In the genomic region with DNA sequence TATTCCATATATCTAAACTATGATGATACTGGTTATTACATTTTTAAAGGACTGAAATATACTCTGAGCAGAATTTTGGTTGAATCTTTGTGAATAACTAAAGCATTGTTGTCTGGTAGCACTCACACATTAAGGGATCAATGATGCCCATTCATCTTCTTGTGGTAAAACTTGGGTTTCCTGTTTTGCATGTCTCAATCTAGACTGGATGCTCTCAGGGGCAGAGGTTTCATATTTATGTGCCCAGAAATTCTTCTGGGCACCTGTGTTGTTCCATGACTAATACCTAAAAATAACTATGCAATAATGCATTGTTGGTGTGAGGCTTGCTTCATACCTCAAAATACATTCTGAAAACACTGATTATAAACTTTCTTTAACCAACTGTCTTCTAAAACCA, we compare ENCODE assay signal across 24 mouse cellular contexts.
DNase-seq lines count a peak whose midpoint lies in the region; ATAC-seq and TF ChIP-seq lines count a peak whose summit lies in the region.
"Had no signal": no experiment of that assay in that cellular context is flagged by ENCODE, and none has a peak within 500 bp of the region (broad histone marks: within the 10 kb centered on the region; RNA-seq: fewer than 3 reads in every experiment).

No protein-coding gene starts in this region.

- no peaks in the 10 kb centered on the region for H3K9me3 ChIP-seq in CH12.LX (replicated peaks; ENCODE audit: low read length)
- no peaks in the 10 kb centered on the region for H3K9me3 ChIP-seq in neural tube, embryonic 15.5 days (replicated peaks)
- H3K9me3 ChIP-seq: embryonic facial prominence, embryonic 10.5 days; embryonic facial prominence, embryonic 12.5 days; forebrain, embryonic 10.5 days; forebrain, embryonic 12.5 days had no signal

- DNase-seq in 3T3-L1 (ENCODE audit: low read depth, low spot score), result peak; percentile 48
- peak; percentile 6 for DNase-seq in CH12.LX (ENCODE audit: extremely low read depth)
- peak; percentile 48 for DNase-seq in NIH3T3 (ENCODE audit: low read depth)
- peak; percentile 53 for DNase-seq in fibroblast of lung, adult 2 months (ENCODE audit: low read depth)
- no peak for DNase-seq in embryo, embryonic 10 days (ENCODE audit: low spot score)
- DNase-seq in right cerebral cortex, postnatal 10 days (ENCODE audit: low spot score in 2 of 2), result no peak
- DNase-seq in right cerebral cortex, postnatal 4 days, result no peak
- DNase-seq: adrenal gland, adult 2 months; adrenal gland, postnatal 10 days; adrenal gland, postnatal 25 days; cerebellum, adult 11 months; cerebellum, adult 18-20 months; cerebellum, adult 8-10 months; cerebellum, adult 9-11 months; cerebellum, postnatal 14 days; cerebellum, postnatal 36 days; forebrain, postnatal 0 days had no signal

- no peak for TF ChIP-seq CTCF in CH12.LX (conservative IDR thresholded peaks at IDR 0.05 in 1 of 2, IDR thresholded peaks at IDR 0.05 in 1 of 2; ENCODE audit: low read depth in 2 of 2, low read length in 2 of 2)

- no peaks in the 10 kb centered on the region for H3K79me2 ChIP-seq in CH12.LX (replicated peaks; ENCODE audit: control insufficient read depth, extremely low read depth, insufficient read depth, poor library complexity, severe bottlenecking)

- no peaks in the 10 kb centered on the region for H3K36me3 ChIP-seq in CH12.LX (replicated peaks in 1 of 2; ENCODE audit: control insufficient read depth in 1 of 2, insufficient read depth in 1 of 2, low read length in 1 of 2)
- H3K36me3 ChIP-seq in neural tube, embryonic 15.5 days, result no peaks in the 10 kb centered on the region
- H3K36me3 ChIP-seq: embryonic facial prominence, embryonic 10.5 days; embryonic facial prominence, embryonic 12.5 days; forebrain, embryonic 10.5 days; forebrain, embryonic 12.5 days had no signal

- no peak for TF ChIP-seq EP300 in CH12.LX (IDR thresholded peaks at IDR 0.05; ENCODE audit: low read length)

- no peak overlapping the region for H3K4me2 ChIP-seq in CH12.LX (ENCODE audit: insufficient read depth, low read depth, poor library complexity, severe bottlenecking)
- no peak overlapping the region for H3K4me2 ChIP-seq in neural tube, embryonic 15.5 days
- H3K4me2 ChIP-seq: embryonic facial prominence, embryonic 12.5 days; forebrain, embryonic 12.5 days had no signal

- dilution Hi-C loops in CH12.LX (cut with MboI; ENCODE audit: extremely low pct_ligation_motif_present, extremely low pct_unique_long_range_greater_than_20kb, low sequenced_read_pairs), result no loop called here

- H3K4me3 ChIP-seq in CH12.LX (replicated peaks in 1 of 3; ENCODE audit: low read depth in 2 of 3, low read length in 2 of 3, poor library complexity in 1 of 3), result no peak overlapping the region
- H3K4me3 ChIP-seq in neural tube, embryonic 15.5 days (replicated peaks), result no peak overlapping the region
- H3K4me3 ChIP-seq: embryonic facial prominence, embryonic 10.5 days; embryonic facial prominence, embryonic 12.5 days; forebrain, embryonic 10.5 days; forebrain, embryonic 12.5 days had no signal

- TF ChIP-seq RAD21 in CH12.LX (IDR thresholded peaks at IDR 0.05; ENCODE audit: low read depth, low read length), result no peak

- no peak overlapping the region for H3K27ac ChIP-seq in CH12.LX (ENCODE audit: insufficient read depth, low read depth)
- H3K27ac ChIP-seq in neural tube, embryonic 15.5 days (replicated peaks), result no peak overlapping the region
- H3K27ac ChIP-seq: embryonic facial prominence, embryonic 10.5 days; embryonic facial prominence, embryonic 12.5 days; forebrain, embryonic 10.5 days; forebrain, embryonic 12.5 days had no signal

- H3K27me3 ChIP-seq in CH12.LX (replicated peaks), result no peaks in the 10 kb centered on the region
- H3K27me3 ChIP-seq in neural tube, embryonic 15.5 days (replicated peaks), result no peaks in the 10 kb centered on the region
- H3K27me3 ChIP-seq: embryonic facial prominence, embryonic 12.5 days; forebrain, embryonic 12.5 days had no signal

- peaks cover 0 to 3% of the 10 kb centered on the region in 2 experiments; a peak in 1 of 4 replicates for H3K4me1 ChIP-seq in CH12.LX (ENCODE audit: control insufficient read depth in 1 of 2, insufficient read depth in 2 of 2)
- H3K4me1 ChIP-seq in neural tube, embryonic 15.5 days, result no peaks in the 10 kb centered on the region
- H3K4me1 ChIP-seq: embryonic facial prominence, embryonic 10.5 days; embryonic facial prominence, embryonic 12.5 days; forebrain, embryonic 10.5 days; forebrain, embryonic 12.5 days had no signal

- TF ChIP-seq POLR2A in CH12.LX (IDR thresholded peaks at IDR 0.05; ENCODE audit: low read depth, low read length), result no peak

- no peak overlapping the region for H3K9ac ChIP-seq in CH12.LX (ENCODE audit: insufficient read depth, low read depth)
- H3K9ac ChIP-seq in neural tube, embryonic 15.5 days (replicated peaks), result no peak overlapping the region
- H3K9ac ChIP-seq: embryonic facial prominence, embryonic 12.5 days; forebrain, embryonic 12.5 days; forebrain, postnatal 0 days had no signal

- in situ Hi-C loops in CH12.LX (cut with MboI; ENCODE audit: low pct_ligation_motif_present, low pct_unique_long_range_greater_than_20kb, low sequenced_read_pairs), result no loop called here

- ATAC-seq in neural tube, embryonic 15.5 days (ENCODE audit: low FRiP score), result no peak
- ATAC-seq: CD4-positive, CD25-positive, alpha-beta regulatory T cell, adult 4 months; forebrain, embryonic 14.5 days; forebrain, postnatal 0 days had no signal

TF ChIP-seq in CH12.LX, 34 proteins besides CTCF, POLR2A, EP300 and RAD21:
- TF ChIP-seq ZKSCAN1 (IDR thresholded peaks at IDR 0.05; ENCODE audit: borderline replicate concordance, low read depth, low read length) (no peak), E2F4 (IDR thresholded peaks at IDR 0.05; ENCODE audit: insufficient replicate concordance, low read depth, low read length) (no peak), MXI1 (IDR thresholded peaks at IDR 0.05; ENCODE audit: low read depth, low read length) (no peak), ELF1 (IDR thresholded peaks at IDR 0.05; ENCODE audit: low read depth, low read length) (no peak), JUN (IDR thresholded peaks at IDR 0.05; ENCODE audit: insufficient read depth, low read depth, low read length) (no peak), PAX5 (IDR thresholded peaks at IDR 0.05; ENCODE audit: low read length) (no peak), KAT2A (IDR thresholded peaks at IDR 0.05; ENCODE audit: insufficient replicate concordance, low read length) (no peak), POLR2AphosphoS2 (IDR thresholded peaks at IDR 0.05; ENCODE audit: low read depth, low read length) (no peak), ZNF384 (IDR thresholded peaks at IDR 0.05; ENCODE audit: low read depth, low read length) (no peak), NRF1 (IDR thresholded peaks at IDR 0.05; ENCODE audit: low read depth, low read length) (no peak), GABPA (IDR thresholded peaks at IDR 0.05; ENCODE audit: insufficient replicate concordance, low read depth, low read length) (no peak), CHD2 (IDR thresholded peaks at IDR 0.05; ENCODE audit: low read length) (no peak), HCFC1 (IDR thresholded peaks at IDR 0.05; ENCODE audit: low read depth, low read length) (no peak), UBTF (IDR thresholded peaks at IDR 0.05; ENCODE audit: low read depth, low read length) (no peak)
TF ChIP-seq in CH12.LX: peak in this region for 0.

Comparison
In these comparisons a context has a peak if more than half of its experiments do, and no peak if none do; other contexts are left out.
1. DNase-seq: peak in 3T3-L1 (single experiment), CH12.LX (single experiment), NIH3T3 (single experiment) and fibroblast of lung, adult 2 months (single experiment); none in embryo, embryonic 10 days (single experiment), right cerebral cortex, postnatal 10 days (0 of 2) and right cerebral cortex, postnatal 4 days (single experiment).